Mouse (Mus musculus) thymus, adult 2 months (tissue): ENCODE data around the gene Gmnn. TPM values are rescaled to one million over a fixed set of nuclear protein-coding genes. Genes with fewer than 3 reads are reported as not detected.

Experiments
- DNase-seq: peaks from one replicate; pipeline ENCODE4 v3.0.0; 2021
- H3K27ac ChIP-seq: fragments of 200-500 bp; 2 replicates; pipeline ENCODE4 v1.5.1; 2012; ENCODE audit warnings: low read length, control low read depth; ENCODE audit not compliant: control insufficient read depth, insufficient read depth
- H3K27me3 ChIP-seq: fragments of 200-500 bp; 2 replicates; pipeline ENCODE4 v1.6.1; 2012; ENCODE audit warnings: mild to moderate bottlenecking, low read length, moderate library complexity, mixed read lengths; ENCODE audit not compliant: control insufficient read depth, insufficient read depth
- H3K36me3 ChIP-seq: fragments of 200-500 bp; 2 replicates; pipeline ENCODE4 v1.6.1; 2012; ENCODE audit warnings: mild to moderate bottlenecking, low read length, moderate library complexity; ENCODE audit not compliant: control insufficient read depth, insufficient read depth
- H3K4me1 ChIP-seq: fragments of 200-500 bp; replicated peaks from 2 replicates; pipeline ENCODE4 v1.6.1; 2012; ENCODE audit warnings: low read length; ENCODE audit not compliant: control insufficient read depth, insufficient read depth
- H3K4me3 ChIP-seq: fragments of 200-500 bp; 2 replicates; pipeline ENCODE4 v1.5.1; 2012; ENCODE audit warnings: mild to moderate bottlenecking, low read length, control low read depth, moderate library complexity; ENCODE audit not compliant: control insufficient read depth, insufficient read depth
- CTCF ChIP-seq: fragments of 200-500 bp; IDR thresholded peaks from 2 replicates; pipeline ENCODE4 v1.5.1; 2012; ENCODE audit warnings: mild to moderate bottlenecking, control low read depth, low read length, moderate library complexity, borderline replicate concordance; ENCODE audit not compliant: control insufficient read depth, poor library complexity, insufficient read depth; ENCODE audit errors: extremely low read depth
- POLR2A ChIP-seq: fragments of 200-500 bp; IDR thresholded peaks from 2 replicates; pipeline ENCODE4 v1.6.1; 2012; ENCODE audit warnings: mild to moderate bottlenecking, low read length, control low read depth, moderate library complexity; ENCODE audit not compliant: control insufficient read depth, poor library complexity, insufficient read depth; ENCODE audit errors: extremely low read depth
- WGBS: fragments of 180-500 bp; shearing (Covaris S2); methylation state at CpG from one replicate; pipeline ENCODE4 v1.1.7; 2018; 5-methylcytosine and 5-hydroxymethylcytosine counted together
- polyA plus RNA-seq: library from polyadenylated mRNA; depleted of rRNA; stranded (reverse); fragments of >200 nt; gene quantifications from 2 replicates; pipeline ENCODE4 v1.2.3, GENCODE M21; 2012

Gmnn gene
- polyA plus RNA-seq, 1 experiment = 10.6 TPM

GRCm38 (mm10) chr13:24723699-24724394, 37.9 kb downstream of the Gmnn start:
- WGBS = 94% methylated on average over 8 of the region's 8 CpGs
- H3K4me3 ChIP-seq = no peak overlapping the region
- H3K36me3 ChIP-seq = peaks cover 33% of the 10 kb centered on the region
- TF ChIP-seq POLR2A = no peak
- no peak for TF ChIP-seq CTCF
- H3K27ac ChIP-seq = no peak overlapping the region
- DNase-seq = no peak
- H3K27me3 ChIP-seq = no peaks in the 10 kb centered on the region
- H3K4me1 ChIP-seq = no peaks in the 10 kb centered on the region

GRCm38 (mm10) chr13:24721502-24721901, 40.2 kb downstream of the Gmnn start:
- no peak overlapping the region for H3K4me3 ChIP-seq
- H3K36me3 ChIP-seq = peaks cover 53% of the 10 kb centered on the region
- 95% methylated on average over 10 of the region's 10 CpGs for WGBS
- no peak for DNase-seq
- TF ChIP-seq CTCF (no peak), POLR2A (no peak)
- H3K4me1 ChIP-seq = no peaks in the 10 kb centered on the region
- H3K27ac ChIP-seq = no peak overlapping the region
- H3K27me3 ChIP-seq = no peaks in the 10 kb centered on the region

GRCm38 (mm10) chr13:24717677-24718076, 44.0 kb downstream of the Gmnn start:
- Histone ChIP-seq H3K4me1 (no peaks in the 10 kb centered on the region), H3K27me3 (no peaks in the 10 kb centered on the region), H3K4me3 (no peak overlapping the region), H3K36me3 (peaks cover 51% of the 10 kb centered on the region), H3K27ac (no peak overlapping the region)
- DNase-seq = no peak
- TF ChIP-seq CTCF = no peak
- no peak for TF ChIP-seq POLR2A
- 96% methylated on average over 7 of the region's 7 CpGs for WGBS

- Histone ChIP-seq H3K27ac (no peak overlapping the region), H3K4me3 (no peak overlapping the region), H3K27me3 (no peaks in the 10 kb centered on the region), H3K36me3 (peaks cover 49% of the 10 kb centered on the region), H3K4me1 (peaks cover 1% of the 10 kb centered on the region)
- DNase-seq = no peak
- no peak for TF ChIP-seq CTCF
- no peak for TF ChIP-seq POLR2A
- 95% methylated on average over 9 of the region's 9 CpGs for WGBS
Measured at GRCm38 (mm10) chr13:24716441-24716840, 45.3 kb downstream of the Gmnn start.

GRCm38 (mm10) chr13:24715601-24716000, 46.1 kb downstream of the Gmnn start:
- H3K27me3 ChIP-seq = no peaks in the 10 kb centered on the region
- H3K27ac ChIP-seq = no peak overlapping the region
- DNase-seq = no peak
- H3K36me3 ChIP-seq = peaks cover 46% of the 10 kb centered on the region
- WGBS = 95% methylated on average over 5 of the region's 5 CpGs
- peaks cover 9% of the 10 kb centered on the region for H3K4me1 ChIP-seq
- no peak overlapping the region for H3K4me3 ChIP-seq
- TF ChIP-seq CTCF (no peak), POLR2A (no peak)

- no peak for TF ChIP-seq POLR2A
- TF ChIP-seq CTCF = no peak
- WGBS = 95% methylated on average over 9 of the region's 9 CpGs
- Histone ChIP-seq H3K36me3 (peaks cover 43% of the 10 kb centered on the region), H3K27me3 (no peaks in the 10 kb centered on the region), H3K27ac (no peak overlapping the region), H3K4me1 (peaks cover 17% of the 10 kb centered on the region), H3K4me3 (no peak overlapping the region)
- no peak for DNase-seq
Measured at GRCm38 (mm10) chr13:24714360-24714885, 47.3 kb downstream of the Gmnn start.

GRCm38 (mm10) chr13:24713434-24714000, 48.2 kb downstream of the Gmnn start:
- H3K4me1 ChIP-seq = peaks cover 17% of the 10 kb centered on the region
- TF ChIP-seq POLR2A = no peak
- TF ChIP-seq CTCF = peak; percentile 88; the same call in 1 of the 2 replicates
- H3K27me3 ChIP-seq = no peaks in the 10 kb centered on the region
- no peak overlapping the region for H3K27ac ChIP-seq
- peaks cover 38% of the 10 kb centered on the region for H3K36me3 ChIP-seq
- peak; percentile 86 for DNase-seq
- H3K4me3 ChIP-seq = no peak overlapping the region
- WGBS = 72% methylated on average over 16 of the region's 16 CpGs
